Mouse (Mus musculus) layer of hippocampus, adult 2 months (tissue): ENCODE data around the gene Eif4g3. TPM values are rescaled to one million over a fixed set of nuclear protein-coding genes. Genes with fewer than 3 reads are reported as not detected.

Source experiments
- DNase-seq, 2 experiments: peaks; one replicate each; pipeline ENCODE4 v3.0.0; 2022; ENCODE audit warnings: low spot score in 2 of 2
- H3K27ac ChIP-seq: fragments of 200-600 bp; 2 replicates; pipeline ENCODE4 v1.8.1; 2022
- H3K4me3 ChIP-seq: fragments of 200-600 bp; 2 replicates; pipeline ENCODE4 v1.8.1; 2022; ENCODE audit warnings: mild to moderate bottlenecking
- CTCF ChIP-seq: fragments of 200-600 bp; conservative IDR thresholded peaks from 2 replicates; pipeline ENCODE4 v1.8.1; 2022; ENCODE audit warnings: antibody characterized with exemption, mild to moderate bottlenecking, moderate library complexity
- total RNA-seq, 2 experiments: library from RNA; stranded (reverse); gene quantifications; 2 replicates each; pipeline ENCODE4 v1.2.3; 2021

The Eif4g3 gene
- total RNA-seq, 2 experiments from 2014 or later: 158 TPM

GRCm38 (mm10) chr4:138192561-138192960, 199.7 kb downstream of the Eif4g3 start:
- no peak overlapping the region for H3K4me3 ChIP-seq
- peak in 1 of 2 experiments; percentile 23 for DNase-seq
- peak overlapping the region; percentile 61 for H3K27ac ChIP-seq
- no peak for TF ChIP-seq CTCF

DNA sequence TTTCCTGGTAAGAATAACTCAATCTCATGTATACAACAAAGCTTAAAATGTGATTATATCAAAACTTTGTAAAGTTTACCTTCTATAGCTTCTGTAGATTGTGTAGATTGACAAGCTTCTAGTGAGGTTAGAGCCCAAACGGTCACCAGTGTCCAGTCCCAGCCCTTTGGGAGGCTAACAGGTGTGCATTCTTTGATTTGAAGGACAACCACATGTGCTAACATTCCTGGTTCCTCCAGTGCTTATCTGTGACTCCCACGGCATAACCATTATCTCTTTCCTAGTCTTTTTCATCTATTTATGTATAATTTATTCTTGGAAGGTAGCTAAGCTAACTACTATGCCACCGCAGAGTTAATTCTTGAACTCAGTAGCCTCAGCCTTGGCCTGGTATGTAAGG, 207.9 kb downstream of the Eif4g3 start:
- DNase-seq: no peak
- H3K4me3 ChIP-seq: no peak overlapping the region
- no peak for TF ChIP-seq CTCF
- no peak overlapping the region for H3K27ac ChIP-seq

DNA sequence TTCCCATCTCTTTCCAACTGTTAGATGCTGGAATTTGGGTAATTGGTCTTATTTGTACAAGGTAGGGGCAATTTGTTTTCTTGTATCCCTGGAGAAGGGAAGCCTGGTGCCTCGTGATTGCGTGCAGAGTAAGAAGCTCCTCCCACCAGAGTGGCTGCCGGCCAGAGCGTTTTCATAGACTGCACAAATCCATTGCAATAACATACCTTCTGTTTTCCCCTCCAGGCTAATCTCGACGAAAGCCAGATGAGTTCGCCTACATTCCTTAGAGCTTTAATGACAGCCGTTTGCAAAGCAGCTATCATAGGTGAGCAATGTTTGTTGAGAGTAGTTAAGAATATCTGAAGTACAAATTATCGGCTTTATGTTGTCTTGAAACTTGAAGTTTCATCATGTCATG, 208.9 kb downstream of the Eif4g3 start:
- Histone ChIP-seq H3K4me3 (no peak overlapping the region), H3K27ac (no peak overlapping the region)
- no peak for DNase-seq
- no peak for TF ChIP-seq CTCF

GRCm38 (mm10) chr4:138210116-138210515, 217.3 kb downstream of the Eif4g3 start:
- Histone ChIP-seq H3K27ac (no peak overlapping the region), H3K4me3 (no peak overlapping the region)
- DNase-seq: no peak
- no peak for TF ChIP-seq CTCF

DNA sequence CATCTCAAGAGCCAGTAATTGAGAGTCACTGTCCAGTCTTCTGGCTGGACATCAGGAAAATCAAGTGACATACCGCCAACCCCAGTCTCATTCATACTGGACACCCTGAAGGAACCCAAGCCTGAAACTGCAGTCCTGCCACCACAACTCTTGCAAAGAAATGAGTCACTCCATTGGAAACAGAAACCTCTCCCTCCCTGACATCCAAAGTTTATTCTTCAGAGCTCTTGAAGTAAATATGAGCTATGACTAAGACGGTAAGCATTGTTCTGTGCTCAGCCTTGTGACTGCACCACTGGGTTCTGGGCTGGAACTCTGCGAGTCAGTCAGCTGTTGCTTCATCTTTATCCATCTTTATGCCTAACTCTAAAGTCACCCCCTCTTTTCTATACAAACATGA, 221.0 kb downstream of the Eif4g3 start:
- no peak overlapping the region for H3K4me3 ChIP-seq
- H3K27ac ChIP-seq: no peak overlapping the region
- TF ChIP-seq CTCF: no peak
- no peak for DNase-seq

DNA sequence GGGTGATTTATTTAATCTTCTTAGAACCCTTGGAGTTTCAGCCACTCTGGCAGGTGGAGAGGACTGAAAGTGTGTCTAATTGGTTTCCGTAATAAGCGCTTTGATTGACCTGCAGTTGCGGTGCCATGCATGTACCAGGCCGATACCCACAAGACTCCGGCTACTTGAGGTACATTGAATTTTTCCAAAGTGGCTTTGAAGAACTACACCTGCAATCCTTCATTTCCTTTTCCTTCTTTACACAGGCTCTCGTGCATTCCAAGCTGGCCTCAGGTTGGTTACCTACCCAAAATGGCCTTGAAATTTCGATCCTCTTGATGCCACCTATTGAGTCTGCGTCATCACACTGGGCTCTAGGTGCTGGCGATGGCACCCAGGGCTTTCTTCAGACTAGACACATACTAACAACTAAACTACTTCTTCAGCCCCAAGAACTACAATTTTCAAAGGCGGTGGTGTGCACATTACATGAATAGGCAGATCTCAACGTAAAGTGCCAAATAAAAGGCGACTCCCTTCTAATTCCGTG, 222.9 kb downstream of the Eif4g3 start:
- TF ChIP-seq CTCF: no peak
- DNase-seq: peak in 1 of 2 experiments; percentile 24
- H3K4me3 ChIP-seq: peak overlapping the region; percentile 75
- H3K27ac ChIP-seq: peak overlapping the region; percentile 99

- peak within 1 kb of the TSS; percentile 99 for H3K27ac ChIP-seq
- TF ChIP-seq CTCF: no peak
- H3K4me3 ChIP-seq: peak within 1 kb of the TSS; percentile 75
- peak; percentile 55 to 72 for DNase-seq
These were observed 223.5 kb downstream of the Eif4g3 start, which contains the start of gene Hp1bp3 for GRCm38 (mm10) chr4:138216200-138216890. TSS of gene Hp1bp3 (plus strand) at chr4:138216296.

DNA sequence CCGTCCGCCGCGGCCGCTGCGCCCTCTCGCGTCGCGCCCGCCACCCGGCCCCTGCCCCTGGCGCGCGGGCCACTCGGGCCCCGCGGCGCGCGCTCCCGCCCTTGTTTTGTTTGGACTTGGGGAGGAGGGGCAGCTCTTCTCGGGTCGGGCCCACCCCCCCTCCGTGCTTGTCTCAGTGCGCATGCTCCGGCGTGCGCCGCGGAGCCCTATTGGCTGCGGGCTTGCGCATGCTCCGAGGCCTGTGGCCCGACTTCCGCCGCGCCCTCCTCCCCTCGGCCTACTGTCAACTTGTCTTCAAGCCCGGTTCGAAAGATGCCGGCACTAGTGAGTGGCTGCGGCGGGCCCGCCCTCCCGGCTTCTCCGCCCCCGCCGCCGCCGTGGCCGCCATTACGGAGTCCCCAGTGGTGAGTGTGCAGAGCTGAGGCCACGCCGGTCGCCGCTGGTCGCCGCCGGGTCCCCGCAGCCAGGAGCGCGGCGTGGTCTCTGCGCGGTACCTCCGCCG, 224.1 kb downstream of the Eif4g3 start:
- no peak for TF ChIP-seq CTCF
- peak; percentile 97 to 98 for DNase-seq
- Histone ChIP-seq H3K27ac (peak overlapping the region; percentile 99), H3K4me3 (peak overlapping the region; percentile 75)

DNA sequence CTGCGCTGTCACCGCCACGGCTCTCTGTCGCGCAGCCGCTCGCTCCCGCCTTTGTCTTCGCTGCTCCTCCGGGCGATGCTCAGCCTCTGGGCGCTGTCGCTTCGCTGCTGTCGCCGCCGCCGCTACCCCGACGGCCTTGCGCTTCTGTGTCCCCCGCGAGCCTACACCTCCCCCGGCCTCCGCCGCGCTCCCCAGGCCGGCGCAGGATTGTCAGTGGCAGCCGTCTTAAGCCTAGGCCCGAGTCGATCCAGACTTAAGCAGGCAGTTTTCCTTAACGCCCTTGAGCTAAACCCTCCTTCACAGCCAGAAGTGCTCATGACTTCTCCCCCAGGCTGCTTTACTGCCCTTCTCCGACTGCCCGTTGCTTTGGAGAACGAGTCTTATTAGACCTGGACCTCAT, 224.6 kb downstream of the Eif4g3 start:
- no peak for TF ChIP-seq CTCF
- H3K27ac ChIP-seq: peak overlapping the region; percentile 96
- H3K4me3 ChIP-seq: peak overlapping the region; percentile 75
- no peak for DNase-seq

DNA sequence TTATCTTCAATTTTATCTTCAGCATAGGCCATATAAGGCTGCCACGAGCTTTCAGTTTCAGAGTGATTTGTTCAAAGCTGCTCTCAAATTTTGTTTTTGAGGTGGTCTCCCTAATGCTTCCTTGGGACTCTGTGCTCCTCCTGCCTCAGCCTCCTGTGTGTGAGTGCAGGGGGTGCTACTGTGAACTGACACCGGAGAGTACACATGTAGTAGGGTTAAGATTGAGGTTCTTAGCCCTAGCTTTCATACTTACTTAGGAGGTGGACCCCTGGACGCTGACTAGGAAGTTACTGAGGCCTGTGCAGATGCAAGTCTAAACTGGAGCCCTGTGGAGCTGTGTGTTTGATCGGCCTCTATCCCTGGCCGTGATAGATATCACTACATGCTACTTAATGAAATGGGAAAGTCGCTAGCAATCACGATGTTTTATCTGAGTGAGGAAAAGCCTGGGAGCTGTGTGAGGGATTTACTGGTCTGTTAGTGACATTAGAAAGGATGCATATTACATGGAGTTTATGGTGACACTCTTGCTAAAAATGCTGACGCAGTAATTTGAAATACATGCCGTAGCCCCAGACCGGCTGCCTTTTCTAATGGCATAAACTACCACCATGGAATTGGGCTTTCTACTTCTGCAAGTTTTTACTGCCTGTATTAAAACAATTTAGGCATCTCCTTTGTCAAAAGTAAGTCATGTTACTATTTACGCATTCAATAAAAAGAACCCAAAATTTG, 225.3 kb downstream of the Eif4g3 start:
- Histone ChIP-seq H3K4me3 (peak overlapping the region; percentile 75), H3K27ac (peak overlapping the region; percentile 96)
- no peak for DNase-seq
- TF ChIP-seq CTCF: no peak

GRCm38 (mm10) chr4:138219331-138219730, 226.5 kb downstream of the Eif4g3 start:
- DNase-seq: no peak
- TF ChIP-seq CTCF: no peak
- H3K4me3 ChIP-seq: no peak overlapping the region
- no peak overlapping the region for H3K27ac ChIP-seq

- Histone ChIP-seq H3K27ac (no peak overlapping the region), H3K4me3 (no peak overlapping the region)
- no peak for TF ChIP-seq CTCF
- DNase-seq: no peak
These were observed 227.9 kb downstream of the Eif4g3 start for GRCm38 (mm10) chr4:138220761-138221160.

- no peak overlapping the region for H3K27ac ChIP-seq
- H3K4me3 ChIP-seq: no peak overlapping the region
- no peak for TF ChIP-seq CTCF
- DNase-seq: no peak
These were observed 228.6 kb downstream of the Eif4g3 start for GRCm38 (mm10) chr4:138221406-138221805.
